Mouse (Mus musculus): ENCODE data around the gene Alg3. TPM values are rescaled to one million over a fixed set of nuclear protein-coding genes. Genes with fewer than 3 reads are reported as not detected.

Alg3 gene
- total RNA-seq, 2 experiments from 2014 or later, result 13.6 to 14.6 TPM

GRCm38 (mm10) chr16:20604705-20605104 is 6.8 kb downstream of the Alg3 start:
- DNase-seq, result no peak

DNA sequence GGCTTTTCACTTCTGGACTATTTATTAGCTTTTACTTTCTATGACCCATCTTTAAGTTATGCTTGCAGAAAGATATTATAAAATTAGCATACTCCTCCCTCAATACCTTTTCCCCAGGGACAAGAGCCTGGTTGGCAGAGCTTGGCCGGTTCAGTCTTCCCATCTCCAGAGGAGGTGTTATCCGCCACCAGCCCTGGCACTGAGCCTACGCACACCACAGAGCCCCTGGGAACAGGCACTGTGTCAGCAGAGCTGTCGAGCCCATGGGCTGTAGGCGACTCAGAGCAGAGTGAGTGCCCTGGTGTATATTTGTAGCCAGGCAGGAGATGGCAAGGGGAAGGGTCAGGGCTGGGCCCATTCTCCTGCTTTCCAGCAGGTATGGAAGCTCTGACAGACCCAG is 11.0 kb downstream of the Alg3 start:
- no peak for DNase-seq

- DNase-seq, result no peak
Observed at GRCm38 (mm10) chr16:20596687-20597441, 14.7 kb downstream of the Alg3 start.

GRCm38 (mm10) chr16:20595737-20596136 is 15.8 kb downstream of the Alg3 start:
- DNase-seq, result no peak

- no peak for DNase-seq
Observed at GRCm38 (mm10) chr16:20595060-20595673, 16.4 kb downstream of the Alg3 start.

DNA sequence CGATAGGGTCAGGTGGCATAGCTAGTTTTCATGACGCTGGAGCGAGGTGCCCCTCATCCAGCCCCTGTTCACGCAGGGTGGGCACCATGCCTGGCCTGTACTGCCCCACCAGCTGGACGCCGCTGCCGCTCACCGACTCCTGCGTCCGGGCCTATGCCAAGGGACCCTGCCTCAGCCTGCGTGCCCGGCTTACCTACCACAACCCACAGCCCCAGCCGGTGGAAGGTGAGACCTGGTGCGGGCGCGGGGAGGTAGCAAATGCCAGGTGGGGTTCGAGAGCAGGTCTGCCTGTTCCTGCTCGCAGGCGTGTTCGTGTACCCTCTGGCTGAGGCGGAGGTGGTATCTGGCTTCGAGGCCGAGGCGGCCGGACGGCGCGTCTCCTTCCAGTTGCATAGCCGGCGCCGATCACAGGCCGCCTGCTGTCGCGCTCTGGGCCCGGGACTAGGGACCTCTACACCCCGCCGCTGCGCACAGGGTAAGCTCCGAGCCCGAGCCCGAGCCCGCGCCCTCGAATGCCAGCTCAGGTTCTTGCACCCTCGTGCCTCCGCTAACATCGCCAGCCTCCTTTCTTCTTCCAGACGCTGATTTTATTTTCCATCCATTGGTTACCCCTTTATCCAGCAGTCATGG is 20.3 kb downstream of the Alg3 start:
- DNase-seq, result no peak

DNA sequence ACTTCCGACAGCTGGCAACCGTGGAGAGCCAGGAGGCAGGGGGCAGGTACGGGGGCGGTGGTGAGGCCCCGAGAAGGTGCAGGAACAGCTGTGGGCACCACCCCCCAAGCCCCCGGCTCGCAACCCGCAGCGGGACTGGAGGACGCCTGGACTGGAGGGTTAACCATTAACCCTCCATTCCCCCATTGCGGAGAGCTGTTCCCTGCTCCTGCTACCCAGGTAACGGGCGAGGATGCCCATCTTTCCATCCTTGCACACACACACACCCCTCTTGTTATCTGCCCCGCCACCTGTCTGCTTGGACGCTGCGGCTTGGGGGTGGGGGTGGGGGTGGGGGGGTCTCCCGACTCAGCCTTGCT is 20.9 kb downstream of the Alg3 start:
- no peak for DNase-seq

DNA sequence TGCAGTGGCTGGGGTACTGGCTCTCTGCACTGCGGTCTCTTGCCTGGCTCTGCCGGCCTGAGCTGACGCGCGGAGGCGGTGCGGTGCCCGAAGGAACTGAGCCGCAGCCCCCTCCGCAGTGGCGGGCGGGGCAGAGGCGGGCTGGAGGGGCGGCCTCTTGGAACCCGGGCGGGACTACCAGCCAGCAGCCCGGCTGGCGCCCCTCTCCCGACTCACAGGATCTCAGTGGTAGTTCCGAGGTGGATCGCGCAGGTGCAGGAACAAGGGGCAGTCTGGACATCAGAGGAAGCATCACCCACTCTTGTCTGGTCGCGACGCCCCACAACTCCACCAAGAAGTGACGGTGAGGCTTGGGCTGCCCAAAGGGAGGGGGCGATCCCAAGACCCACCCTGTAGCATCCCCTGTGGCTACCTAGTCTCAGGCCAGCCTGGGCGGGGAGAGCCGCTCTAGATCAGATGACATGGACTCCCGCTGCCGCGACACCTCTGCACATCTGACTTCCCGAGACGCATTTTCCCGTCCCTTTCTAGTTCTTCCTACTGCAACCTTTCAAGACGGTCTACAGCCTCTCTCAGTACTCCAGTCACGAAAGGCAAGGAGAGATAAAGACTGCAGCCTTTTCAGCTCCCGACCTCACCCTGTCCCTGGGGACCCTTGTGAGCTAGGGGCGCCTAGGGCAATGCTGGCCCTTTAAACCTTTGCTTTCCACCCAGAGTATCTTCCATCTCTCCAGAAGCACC is 21.4 kb downstream of the Alg3 start:
- peak; percentile 21 for DNase-seq

DNA sequence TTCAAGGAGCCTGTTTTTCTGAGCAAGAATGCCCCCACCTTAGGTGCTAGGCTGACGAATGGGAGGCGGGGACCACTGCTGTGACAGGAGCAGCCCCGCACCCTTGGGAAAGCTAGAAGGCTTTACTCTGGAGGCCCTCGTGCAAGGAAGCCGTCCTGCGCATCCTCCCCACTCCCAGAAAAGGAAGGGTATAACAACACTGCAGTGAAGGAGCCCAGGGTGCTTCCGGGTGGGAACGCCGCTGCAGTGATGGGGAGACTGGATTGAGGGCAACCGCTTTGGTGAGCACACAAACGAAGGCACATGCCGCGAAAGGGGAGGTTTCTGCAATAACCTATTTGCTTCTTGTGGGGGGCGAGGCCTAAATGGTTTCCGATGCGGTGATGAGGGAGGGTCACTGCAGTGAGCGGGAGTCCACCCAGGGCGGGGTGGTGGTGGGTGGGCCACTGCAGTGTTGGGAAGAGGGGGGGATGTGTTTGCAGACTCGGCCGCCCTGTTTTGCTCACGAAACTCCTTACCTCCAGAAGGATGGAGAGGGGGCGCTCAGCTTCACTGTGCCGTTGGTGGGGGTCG is 22.1 kb downstream of the Alg3 start, which contains the start of gene Vwa5b2:
Vwa5b2 (plus strand) TSS at position 106 of the 573 bp plus-strand sequence.
- DNase-seq, result no peak

DNA sequence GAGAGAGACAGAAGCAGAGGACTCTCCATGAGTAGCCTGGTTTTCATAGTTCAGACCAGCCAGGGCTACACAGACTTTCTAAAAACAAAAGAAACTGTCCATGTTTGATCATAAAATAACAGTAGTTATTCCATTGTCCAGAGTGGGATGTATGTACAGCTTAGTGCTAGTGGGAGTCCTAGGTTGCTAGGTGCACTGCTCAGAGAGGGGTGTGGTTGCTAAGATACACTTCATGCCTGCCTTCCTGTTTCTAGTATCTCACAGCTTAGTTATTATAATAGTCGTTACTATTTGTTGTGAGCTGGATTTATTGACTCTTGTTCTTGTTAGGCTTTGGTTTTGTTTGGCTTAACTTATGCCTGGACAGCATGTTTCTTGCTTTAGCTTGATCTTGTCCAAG is 46.5 kb downstream of the Alg3 start:
- no peak for DNase-seq

DNA sequence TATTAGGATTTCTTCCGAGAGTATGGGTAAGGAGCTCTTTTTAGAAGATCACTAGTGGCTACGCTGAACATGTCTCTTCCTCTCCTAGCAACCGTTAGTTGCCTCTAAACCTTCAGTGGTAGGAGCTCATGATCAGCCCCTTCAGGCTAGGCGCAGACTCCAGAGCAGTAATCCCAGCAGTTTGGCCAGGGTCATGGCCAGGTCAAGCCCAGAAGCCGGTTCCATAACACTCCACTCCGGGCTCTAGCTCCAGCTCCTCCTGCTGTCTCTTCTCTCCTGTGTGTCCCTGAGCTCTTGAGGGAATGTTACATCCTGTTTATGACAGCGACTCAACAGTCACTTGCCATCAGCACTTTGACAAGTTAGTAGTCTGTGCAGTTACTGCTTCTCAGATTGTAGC is 54.2 kb downstream of the Alg3 start:
- DNase-seq, result no peak

Small RNA genes within 50 kb of the gene (microRNA-seq; reads per million reads assigned to microRNA genes)
- gene Mir1224, result 0.41 to 1.7 reads per million in 2 experiments

Other genes starting within 250 kb of the Alg3 start
- gene Abcc5, start 185.3 kb downstream of the Alg3 start, total RNA-seq (2021), result 10 to 100 TPM; 56.2 to 58.6 TPM
- gene Eif2b5, start 112.9 kb downstream of the Alg3 start, total RNA-seq (2021), result 10 to 100 TPM; 55.9 to 59.8 TPM
- 10 to 100 TPM; 70.6 to 73.1 TPM for gene Dvl3, start 94.8 kb downstream of the Alg3 start, total RNA-seq (2021)
- 100 to 1,000 TPM; 283 to 296 TPM for gene Ap2m1, start 76.3 kb downstream of the Alg3 start, total RNA-seq (2021)
- 10 to 100 TPM; 64.0 to 65.1 TPM for gene Abcf3, start 63.2 kb downstream of the Alg3 start, total RNA-seq (2021)
- not detected for gene Vwa5b2, start 22.3 kb downstream of the Alg3 start, total RNA-seq (2021)
- 1 to 10 TPM; 5.2 to 5.4 TPM for gene Eef1akmt4, start 142 bp downstream of the Alg3 start, total RNA-seq (2021)
- not detected for gene Gm49333, start 125 bp downstream of the Alg3 start, total RNA-seq (2021)
- 1 to 10 TPM; 2.0 TPM for gene Camk2n2, start 9.6 kb upstream of the Alg3 start, total RNA-seq (2021)
- 1 to 10 TPM in 1 of 2 experiments, under 1 TPM in 1; 0.93 to 1.4 TPM for gene Ece2, start 18.1 kb upstream of the Alg3 start, total RNA-seq (2021)
- 100 to 1,000 TPM; 185 to 194 TPM for gene Psmd2, start 39.9 kb upstream of the Alg3 start, total RNA-seq (2021)
- 100 to 1,000 TPM; 374 TPM for gene Eif4g1, start 56.6 kb upstream of the Alg3 start, total RNA-seq (2021)
- 10 to 100 TPM in 1 of 2 experiments, 1 to 10 TPM in 1; 10.0 to 13.8 TPM for gene Fam131a, start 81.5 kb upstream of the Alg3 start, total RNA-seq (2021)
- gene Polr2h, start 105.9 kb upstream of the Alg3 start, total RNA-seq (2021), result 10 to 100 TPM; 15.6 to 16.7 TPM
- gene Clcn2, start 106.0 kb upstream of the Alg3 start, total RNA-seq (2021), result 1 to 10 TPM; 3.2 to 4.5 TPM
- 1 to 10 TPM; 1.6 to 1.9 TPM for gene Chrd, start 121.4 kb upstream of the Alg3 start, total RNA-seq (2021)
- gene Thpo, start 122.8 kb upstream of the Alg3 start, total RNA-seq (2021), result under 1 TPM in 1 of 2 experiments, not detected in 1; 0.27 TPM

Measured in heart, postnatal 4 days (tissue).